Mouse (Mus musculus): ENCODE results near the gene Gfpt2. TPM values are rescaled to one million over a fixed set of nuclear protein-coding genes. Genes with fewer than 3 reads are reported as not detected.

Gene Gfpt2
- total RNA-seq, 2 experiments from 2014 or later = 4.6 to 11.7 TPM

DNA sequence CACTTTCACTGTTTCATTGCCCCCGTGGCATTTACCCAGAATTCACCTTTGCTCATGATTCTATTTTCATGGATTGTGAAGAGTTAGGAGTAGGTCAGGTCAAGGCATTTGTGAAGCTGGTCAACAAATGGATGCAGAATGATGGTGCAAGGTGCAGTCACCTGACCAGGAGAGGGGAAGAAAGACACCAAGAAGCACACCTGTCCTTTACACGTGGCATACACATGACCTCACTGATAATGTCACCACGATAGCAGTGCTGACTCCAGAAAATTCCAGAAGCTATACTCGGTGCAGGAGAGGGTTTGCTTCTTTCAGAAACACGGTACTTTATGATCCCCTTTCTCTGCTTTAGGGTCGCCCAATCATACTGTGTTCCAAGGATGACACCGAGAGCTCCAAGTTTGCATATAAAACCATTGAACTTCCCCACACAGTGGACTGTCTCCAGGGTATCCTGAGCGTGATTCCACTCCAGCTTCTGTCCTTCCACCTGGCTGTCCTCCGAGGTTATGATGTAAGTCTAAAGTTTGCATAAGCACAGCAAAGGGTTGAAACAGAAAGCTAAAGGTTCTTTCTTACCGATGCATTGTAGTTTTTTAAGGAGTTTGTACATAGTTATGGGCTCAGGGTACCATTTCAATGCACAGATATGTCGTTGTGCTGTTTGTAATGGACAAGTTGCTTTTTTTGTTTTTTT lies 41.4 kb downstream of the Gfpt2 start:
- no peak for DNase-seq (ENCODE audit: low spot score)

DNA sequence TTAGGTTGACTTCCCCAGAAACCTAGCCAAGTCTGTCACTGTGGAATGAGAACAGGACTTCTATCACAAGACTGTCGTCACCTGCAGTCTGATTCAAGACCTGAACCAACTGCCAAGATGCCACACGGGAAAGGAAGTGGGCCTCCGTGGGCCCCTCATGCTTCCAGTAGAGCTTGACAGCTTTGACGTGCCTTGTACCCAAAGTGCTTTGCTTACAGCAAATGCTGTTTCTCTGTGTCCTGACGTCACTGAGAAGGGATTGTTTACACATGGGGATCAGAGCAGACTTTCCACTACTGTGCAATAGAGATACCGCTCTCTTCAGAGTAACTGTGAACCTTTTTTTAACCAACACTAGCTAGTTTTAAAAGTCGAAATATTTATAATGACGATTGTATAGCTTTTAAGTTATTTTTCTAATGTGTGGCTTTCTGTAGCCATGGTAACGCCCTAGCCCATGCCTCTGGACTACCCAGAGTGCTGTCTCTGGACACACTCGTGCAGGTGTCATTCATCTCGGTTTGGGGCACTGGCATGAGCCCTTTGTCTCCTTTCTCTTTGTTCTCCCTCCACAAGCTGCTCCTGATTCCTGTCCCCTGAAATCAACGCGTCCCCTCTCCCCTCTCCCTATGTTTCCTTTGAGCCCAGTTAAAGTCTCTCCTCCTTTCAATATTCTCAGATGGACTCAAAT lies 43.9 kb downstream of the Gfpt2 start:
- DNase-seq (ENCODE audit: low spot score) = no peak

DNA sequence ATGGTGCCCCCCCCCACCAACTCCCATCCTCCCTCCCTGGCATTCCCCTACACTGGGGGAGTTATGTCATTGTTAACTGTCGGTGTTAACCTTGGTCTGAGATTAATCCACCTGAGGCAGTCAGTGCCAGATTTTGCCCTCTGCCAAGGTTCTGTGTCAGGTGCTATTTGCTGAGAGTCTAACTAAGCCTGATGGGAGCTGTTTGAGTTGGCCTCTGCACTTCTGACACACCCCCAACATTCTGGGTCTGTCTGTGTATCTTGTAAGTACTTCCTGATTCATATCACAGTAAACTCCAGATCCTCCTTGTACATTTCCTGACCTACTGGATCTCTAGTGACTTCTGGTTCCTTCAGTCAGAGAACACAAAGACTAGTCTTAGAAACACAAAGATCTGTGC lies 46.7 kb downstream of the Gfpt2 start:
- DNase-seq (ENCODE audit: low spot score) = no peak

DNA sequence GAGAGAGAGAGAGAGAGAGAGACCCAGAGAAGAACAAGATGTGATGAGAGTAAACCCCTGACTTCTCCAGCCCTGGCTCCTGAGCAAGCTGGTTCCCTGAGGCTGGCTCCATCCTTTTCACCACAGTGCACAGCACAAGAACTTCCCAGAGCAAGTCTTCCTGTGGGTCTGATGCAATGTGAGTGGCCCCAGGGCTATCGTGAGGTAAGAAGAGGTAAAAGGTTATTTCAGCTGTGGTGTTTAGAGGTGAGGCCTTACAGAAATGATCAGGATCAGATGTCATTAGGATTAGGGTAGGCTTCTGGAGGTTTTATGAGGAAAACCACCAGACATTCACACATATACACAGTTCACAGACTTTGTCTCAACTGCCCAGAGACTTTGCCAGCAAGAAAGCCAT lies 47.9 kb downstream of the Gfpt2 start:
- no peak for DNase-seq (ENCODE audit: low spot score)

DNA sequence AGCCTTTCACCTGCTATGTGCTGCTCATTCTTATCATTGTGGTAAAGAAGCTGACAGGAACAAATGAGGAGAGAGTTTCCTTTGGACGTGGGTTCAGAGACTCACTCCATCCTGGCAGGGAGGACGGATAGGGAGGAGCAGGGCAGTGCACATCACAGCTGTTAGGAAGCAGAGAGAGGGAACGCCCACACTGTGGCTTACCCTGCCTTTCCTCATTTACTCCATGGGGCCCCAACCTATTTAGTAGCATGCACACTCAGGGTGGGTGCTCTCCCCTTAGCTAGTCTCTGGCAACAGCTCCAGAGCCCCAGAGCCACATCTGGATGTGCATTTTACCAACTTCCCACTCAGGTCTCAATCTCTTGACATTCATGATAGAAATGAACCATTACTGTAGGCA lies 48.7 kb downstream of the Gfpt2 start:
- DNase-seq (ENCODE audit: low spot score) = no peak

DNA sequence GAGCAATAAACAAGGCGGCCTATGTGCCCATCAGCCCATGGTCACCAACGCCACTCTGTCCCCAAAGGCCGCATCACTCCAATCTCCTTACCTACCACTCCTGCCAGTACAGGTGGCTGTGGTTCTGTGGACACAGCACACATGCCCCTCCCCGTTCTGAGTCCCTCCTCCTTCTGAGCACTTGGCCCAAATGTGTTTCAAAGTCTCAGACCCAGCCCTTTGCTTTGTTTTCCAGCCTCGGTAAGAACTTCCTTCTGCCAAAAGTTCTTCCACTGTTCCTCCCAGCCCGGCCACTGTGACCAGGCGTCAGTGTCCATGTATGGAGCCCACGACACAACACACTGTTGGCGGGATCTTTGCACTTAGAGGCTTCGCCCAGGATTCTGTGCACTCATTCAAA lies 50.3 kb downstream of the Gfpt2 start:
- DNase-seq (ENCODE audit: low spot score) = no peak

DNA sequence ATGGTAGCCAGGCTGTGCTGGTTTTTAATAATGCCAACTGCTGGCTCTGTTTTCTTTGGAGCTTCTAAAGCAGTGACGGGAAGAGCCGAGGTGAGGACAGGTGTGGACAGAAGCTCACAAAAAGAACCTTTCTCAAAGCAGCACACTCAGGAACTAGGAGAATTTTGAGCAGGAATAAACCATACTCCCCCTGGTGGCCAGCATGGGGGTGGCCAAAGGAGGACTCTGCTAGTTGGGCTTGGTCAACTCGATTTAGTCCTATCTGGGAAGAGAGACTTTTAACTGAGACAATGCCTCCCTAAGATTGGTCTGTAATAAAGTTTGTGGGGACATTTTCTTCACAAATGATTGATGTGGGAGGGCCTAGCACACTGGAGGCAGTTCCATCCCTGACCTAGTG lies 51.0 kb downstream of the Gfpt2 start:
- DNase-seq (ENCODE audit: low spot score) = peak; percentile 71

DNA sequence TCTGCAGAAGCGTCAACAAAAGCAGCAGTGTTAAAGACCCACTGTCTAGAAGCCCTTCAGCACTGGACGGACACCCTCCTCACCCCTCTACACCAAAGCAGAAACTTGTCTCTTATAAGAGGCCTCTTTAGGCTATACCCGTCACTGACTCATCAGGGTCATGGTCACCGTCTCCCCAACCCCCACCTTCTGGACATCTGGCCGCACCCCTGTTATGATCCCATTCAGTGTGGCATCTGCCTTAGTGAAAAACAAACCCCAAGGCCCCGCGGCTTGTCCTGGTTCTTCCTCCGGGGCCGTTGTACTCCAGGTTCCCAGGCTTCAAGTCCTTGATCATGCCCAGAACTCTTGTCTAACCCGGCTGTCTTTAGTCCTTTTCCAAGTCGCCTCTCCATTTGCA lies 52.0 kb downstream of the Gfpt2 start:
- no peak for DNase-seq (ENCODE audit: low spot score)

DNA sequence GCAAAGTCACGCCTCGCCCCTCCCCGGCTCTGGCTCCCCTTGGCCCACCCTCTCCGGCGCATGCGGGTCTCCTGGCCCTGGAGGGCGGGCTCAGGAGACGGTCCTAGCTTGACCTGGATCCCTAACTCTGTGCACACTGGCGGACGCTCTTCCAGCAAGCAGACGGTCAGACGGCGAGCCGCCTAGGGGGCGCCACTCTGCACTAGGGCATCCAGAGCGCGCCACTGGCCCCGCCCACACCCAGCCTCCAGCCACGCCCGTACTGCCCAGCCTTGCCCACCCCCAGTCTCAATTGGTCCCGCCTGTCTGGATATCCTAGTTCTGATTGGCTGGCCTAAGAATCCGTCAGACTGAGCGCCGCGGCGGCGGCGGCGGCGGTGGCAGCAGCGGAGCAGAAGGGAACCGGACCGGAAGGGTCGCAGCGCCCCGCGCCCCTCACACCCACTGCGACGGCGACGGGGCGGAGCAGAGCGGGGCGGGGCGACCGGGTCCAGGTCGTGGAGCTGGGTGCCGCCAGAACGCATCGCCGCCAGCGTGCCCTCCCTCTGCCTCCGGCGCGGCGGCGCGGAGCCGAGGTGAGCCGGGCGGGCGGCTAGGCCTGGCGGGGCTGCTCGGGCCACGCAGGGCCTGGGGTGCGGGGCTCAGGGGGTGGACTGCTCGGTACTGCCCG lies 52.6 kb downstream of the Gfpt2 start, which contains the start of gene Mapk9:
Gene Mapk9 (plus strand): TSS at position 351 of the 670 bp plus-strand sequence.
- DNase-seq (ENCODE audit: low spot score) = peak; percentile 98

DNA sequence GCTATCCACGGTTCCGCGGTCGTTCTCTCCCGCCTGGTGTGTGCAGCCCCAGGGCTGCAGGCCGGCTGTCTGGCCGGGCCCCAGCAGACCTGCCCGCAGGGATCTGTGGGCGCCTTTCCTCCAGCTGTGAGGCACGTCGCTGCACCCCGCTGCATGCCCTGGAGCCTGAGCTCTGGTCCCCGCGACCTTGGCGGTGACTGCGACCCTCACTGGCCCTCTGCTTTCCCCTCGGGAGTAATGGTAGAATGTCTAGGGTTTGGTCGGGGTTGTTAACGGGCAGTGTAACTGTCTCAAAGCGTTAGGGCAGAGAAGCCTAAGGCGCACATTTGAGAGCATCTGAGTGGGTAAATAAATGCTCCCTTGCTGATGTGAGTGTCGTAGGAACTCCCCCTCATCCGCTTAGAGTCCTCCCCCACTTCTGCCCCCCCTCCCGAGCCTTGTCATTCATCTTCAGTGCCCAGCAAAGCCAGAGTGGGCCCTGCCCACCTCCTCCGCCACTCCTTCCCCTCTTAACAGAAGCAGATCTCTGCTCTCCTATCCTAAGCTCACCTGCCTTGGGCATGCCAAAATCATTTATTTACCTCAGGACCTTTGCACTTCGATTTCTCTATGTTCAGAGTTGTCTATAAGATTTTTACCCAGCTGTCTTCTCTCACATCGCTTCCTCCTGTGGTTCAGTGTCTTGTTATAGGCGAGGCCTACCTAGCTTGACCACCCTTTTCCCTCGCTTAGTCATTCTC lies 53.3 kb downstream of the Gfpt2 start:
- DNase-seq (ENCODE audit: low spot score) = no peak

DNA sequence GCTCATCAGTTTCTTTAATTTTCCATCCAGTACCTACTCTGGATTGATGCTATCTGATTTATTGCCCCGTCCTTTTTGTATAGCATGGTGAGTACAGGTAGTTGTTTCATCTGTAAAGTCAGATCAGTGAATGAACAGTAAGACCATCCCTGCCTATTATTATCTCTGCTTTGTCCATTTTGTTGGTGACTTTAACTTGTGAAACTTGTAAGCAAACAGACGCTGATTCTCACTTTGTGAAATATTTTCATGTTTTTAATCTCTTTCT lies 53.8 kb downstream of the Gfpt2 start:
- DNase-seq (ENCODE audit: low spot score) = no peak

DNA sequence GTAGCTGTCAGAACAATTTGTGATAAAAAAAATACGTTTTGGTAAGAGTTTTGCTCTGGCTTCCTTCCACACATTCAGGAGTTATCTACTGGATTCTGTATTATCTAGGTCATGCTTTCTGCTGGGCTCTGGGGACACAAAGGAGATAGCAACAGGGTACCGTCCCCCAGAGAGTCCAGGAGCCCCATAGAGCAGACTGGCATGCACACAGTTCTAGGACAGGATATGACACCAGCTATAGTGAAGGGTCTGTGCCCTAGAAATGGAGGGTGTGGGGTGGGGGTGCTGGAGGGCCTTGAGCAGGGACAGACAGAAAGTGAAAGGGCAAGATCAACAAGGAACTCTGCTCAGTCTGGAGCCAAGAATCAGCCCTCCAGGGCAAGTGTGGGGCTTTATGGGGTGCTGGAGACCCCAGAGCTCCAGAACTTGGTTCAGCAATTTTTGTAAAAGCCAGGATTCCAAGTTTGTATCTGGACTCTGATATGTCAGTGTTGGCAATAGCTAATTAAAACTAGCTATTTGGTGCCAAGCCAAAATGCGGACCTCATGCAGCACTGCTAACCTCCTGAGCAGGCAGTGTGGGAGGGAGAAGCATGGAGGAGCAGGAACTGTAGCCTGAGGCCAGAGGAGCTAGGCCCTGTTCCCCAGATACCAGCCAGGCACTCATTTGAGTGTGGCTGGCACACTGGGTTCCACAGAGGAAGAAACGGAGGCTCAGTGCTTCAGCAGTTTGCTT lies 54.3 kb downstream of the Gfpt2 start:
- DNase-seq (ENCODE audit: low spot score) = no peak

DNA sequence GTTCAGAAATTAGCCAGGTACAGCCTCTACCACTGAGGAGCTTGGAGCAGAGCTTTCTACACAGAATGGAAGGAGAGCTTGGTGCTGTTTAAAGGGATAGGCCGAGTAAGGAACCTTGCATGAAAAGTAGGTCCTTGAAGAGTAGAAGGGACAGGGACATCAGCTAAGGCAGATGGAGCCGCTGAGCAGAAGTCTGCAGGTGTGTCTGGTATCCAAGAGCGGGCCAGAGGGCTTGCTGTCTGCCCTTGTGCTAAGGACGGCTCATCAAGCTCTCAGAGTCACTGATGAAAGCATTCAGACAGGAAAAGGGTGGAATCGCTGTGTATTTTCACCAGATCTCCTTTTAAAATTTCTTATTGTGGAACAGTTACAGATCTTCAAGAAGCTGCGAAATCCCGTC lies 56.4 kb downstream of the Gfpt2 start:
- no peak for DNase-seq (ENCODE audit: low spot score)

DNA sequence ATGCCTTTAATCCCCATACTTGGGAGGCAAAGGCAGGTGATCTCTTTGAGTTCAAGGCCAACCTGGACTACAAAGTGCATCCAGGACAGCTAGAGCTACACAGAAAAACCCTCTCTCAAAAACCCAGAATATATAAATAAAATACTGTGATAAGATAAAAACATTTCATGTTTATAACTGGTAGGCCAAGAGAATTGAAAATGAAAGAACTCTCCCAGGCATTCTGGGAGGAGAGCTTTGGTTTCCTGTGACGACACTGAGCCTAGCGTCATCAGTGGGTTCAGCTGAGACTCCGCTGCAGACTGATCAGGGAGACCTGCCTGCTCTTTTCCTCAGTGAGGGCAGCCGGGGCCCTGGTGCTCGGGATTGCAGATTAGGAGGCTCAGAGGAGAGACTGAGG lies 61.2 kb downstream of the Gfpt2 start:
- DNase-seq (ENCODE audit: low spot score) = no peak

DNA sequence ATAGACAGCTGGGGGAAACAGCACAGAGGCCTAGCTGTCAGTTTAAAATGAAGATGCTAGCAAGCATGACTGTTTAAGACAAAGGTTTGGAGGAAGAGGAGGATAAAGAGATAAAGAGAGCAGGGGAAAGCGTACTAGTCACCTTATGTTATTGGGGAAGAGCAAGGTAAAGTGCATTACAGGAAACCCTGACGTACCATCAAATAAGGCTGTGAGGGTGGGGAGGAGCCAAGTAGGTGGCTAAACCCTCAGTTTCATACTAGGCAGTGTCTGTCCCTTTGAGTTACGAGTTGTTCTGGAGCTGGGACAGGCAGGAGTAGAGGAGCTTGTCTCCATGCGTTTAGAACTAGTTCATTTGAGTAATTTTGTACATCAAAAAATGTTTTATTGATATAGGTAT lies 67.2 kb downstream of the Gfpt2 start:
- DNase-seq (ENCODE audit: low spot score) = no peak

DNA sequence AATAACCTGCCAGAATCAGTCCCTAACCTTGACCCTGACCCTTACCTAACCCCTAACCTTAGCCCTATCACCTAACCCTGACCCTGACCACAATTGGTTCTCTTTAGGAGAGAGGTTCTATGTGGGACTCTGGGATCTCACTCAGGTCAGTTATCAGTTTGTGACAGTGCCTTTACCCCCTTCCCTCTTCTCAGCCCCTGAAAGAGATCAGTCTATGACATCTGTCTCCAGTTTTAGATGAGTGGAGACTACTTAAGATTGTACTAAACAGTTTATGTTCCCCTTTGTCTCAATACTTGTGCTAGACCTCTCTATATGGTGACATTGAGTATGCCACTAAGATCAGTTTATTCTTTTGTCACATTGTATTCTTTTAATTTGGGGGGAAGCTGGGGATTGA lies 69.9 kb downstream of the Gfpt2 start:
- DNase-seq (ENCODE audit: low spot score) = no peak

DNA sequence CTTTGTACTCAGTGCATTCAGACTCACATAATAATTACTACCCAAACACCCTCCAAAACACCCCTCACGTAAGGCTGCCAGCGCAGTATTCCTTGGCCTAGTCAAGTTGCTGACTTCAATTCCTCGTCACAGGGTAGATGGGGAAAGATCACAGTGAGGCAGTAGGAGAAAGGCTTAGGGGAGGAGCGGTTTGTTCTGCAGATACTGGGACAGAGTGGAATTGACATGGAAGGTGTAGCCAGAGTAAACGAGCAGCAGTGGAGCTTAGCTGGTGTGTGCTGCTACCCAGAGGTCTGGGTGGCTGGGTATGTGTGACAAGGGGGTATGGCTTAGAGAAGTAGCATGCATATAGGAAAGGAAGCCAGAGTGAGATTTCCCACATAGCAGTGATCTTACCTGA lies 73.3 kb downstream of the Gfpt2 start:
- no peak for DNase-seq (ENCODE audit: low spot score)

DNA sequence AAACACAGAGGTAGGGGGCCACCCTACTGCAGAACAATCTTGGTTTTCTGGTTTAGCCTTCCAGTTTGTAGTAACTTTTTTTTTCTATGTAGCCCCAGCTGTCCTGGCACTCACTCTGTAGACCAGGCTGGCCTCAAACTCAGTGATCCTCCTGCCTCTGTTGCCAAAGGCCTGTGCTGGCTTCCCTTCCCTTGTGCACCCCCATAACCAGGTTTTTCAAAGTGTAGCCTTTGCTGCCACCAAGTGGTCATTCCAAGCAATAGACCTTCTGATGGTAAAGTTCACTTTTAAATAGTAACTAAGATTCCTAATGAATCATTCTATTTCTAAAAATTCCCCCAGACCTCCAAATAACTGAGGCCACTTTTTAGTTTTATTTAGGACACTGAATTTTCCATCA lies 75.8 kb downstream of the Gfpt2 start:
- DNase-seq (ENCODE audit: low spot score) = peak; percentile 59

DNA sequence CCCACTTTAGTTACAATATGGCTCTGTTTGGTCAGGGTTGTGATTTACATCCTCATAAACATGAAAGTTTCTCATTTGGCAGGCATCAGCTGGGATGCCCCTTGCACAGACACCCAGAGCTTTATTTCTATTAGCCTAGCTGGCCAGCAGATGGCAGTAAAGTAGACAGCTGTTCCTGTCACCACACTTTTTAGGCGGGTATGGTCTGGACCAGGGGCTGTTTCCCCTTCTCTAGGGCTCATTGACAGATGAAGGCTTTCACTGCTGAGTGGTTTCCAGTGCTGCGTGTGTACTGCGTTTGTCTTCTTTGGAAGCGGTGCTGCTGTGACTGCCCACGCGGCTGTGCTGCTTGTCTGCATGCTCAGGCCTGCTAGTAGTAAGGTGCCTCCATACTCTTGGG lies 77.9 kb downstream of the Gfpt2 start:
- DNase-seq (ENCODE audit: low spot score) = peak; percentile 22

DNA sequence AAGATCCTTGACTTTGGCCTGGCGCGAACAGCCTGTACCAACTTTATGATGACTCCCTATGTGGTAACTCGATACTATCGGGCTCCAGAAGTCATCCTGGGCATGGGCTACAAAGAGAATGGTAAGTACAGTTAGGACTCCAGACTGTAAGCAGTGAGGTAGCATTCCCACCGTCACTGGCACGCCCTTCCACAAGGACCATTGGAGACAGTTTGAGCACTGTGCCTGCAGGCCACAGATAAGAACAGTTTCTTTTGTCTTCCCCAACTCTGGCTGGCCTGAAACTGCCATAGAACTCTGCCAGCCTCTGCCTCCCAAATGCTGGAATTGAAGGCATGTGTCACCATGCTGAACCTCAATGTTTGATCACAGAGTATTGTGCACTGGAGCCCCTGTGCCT lies 78.8 kb downstream of the Gfpt2 start:
- no peak for DNase-seq (ENCODE audit: low spot score)

DNA sequence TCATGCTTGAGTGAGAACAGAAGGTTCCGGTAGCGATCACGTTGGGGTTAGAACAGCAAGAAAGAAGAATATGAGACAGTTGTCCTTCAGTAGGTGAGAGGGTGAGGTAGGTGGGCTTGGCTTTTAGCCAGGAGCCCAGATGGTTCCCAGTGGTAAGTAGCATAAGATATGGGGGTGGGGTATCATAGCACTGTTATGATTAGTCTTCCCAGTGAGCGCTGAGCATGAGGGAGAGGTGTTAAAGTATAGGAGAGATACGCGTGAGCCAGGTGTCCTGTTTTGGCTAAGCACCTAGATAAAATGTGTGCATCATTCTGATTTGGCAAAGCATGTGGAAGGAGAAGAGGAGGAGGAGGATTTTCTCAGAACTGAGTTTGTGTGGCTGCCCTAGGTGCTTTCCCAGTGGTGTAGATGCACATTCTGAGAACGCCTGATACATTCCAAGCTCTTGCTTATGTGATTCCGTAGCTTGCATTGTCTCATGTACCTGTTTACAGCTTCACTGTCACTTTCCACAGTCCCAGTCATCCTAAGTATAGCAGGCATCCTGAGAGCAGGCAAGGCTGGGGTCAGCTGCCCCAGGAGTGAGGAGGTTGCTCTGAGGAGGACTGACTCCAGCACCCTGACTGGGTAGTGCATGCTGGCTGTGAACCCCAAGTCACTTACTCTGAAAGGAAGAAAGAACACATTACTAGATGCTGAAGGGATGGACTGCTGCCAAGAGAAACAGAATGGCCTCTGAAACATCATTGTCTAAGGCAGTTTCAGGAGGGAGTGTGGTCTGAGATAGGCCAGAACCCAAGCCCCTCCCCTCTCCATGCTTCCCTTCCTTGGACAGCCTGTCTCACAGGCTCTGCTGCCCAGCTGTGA lies 83.2 kb downstream of the Gfpt2 start:
- no peak for DNase-seq (ENCODE audit: low spot score)

Measured in gastrocnemius, adult 18-20 months (tissue).